9 mouse cellular contexts compared by ENCODE assay signal in the genomic region with DNA sequence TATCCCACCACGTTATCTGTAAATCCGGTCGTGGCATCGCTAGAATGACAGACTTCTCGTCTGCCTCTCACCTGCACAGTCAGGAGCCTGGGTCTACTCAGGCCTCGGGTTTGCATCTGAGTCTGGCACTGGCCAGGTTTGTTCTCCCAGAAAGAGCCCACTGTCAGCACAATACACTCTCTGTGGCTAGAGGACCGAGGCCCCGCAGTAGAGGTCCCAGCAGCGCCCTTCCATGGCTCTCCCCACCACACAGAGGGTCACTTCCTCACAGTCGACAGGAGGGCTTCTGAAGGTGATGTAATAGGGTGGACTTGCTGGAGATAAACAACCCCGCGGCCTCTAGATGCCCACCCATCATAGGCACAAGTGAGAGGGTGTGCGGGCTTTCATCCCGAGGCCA. TPM values are rescaled to one million over a fixed set of nuclear protein-coding genes. Genes with fewer than 3 reads are reported as not detected.
DNase-seq lines count a peak whose midpoint lies in the region; ATAC-seq and TF ChIP-seq lines count a peak whose summit lies in the region.
"Had no signal": no experiment of that assay in that cellular context is flagged by ENCODE, and none has a peak within 500 bp of the region (broad histone marks: within the 10 kb centered on the region; RNA-seq: fewer than 3 reads in every experiment).

No protein-coding gene starts in this region.

- H3K9me3 ChIP-seq in kidney, embryonic 16.5 days (ENCODE audit: low read length): no peaks in the 10 kb centered on the region
- no peaks in the 10 kb centered on the region for H3K9me3 ChIP-seq in embryonic facial prominence, embryonic 13.5 days
- H3K9me3 ChIP-seq in intestine, embryonic 15.5 days: no peaks in the 10 kb centered on the region
- no peaks in the 10 kb centered on the region for H3K9me3 ChIP-seq in midbrain, postnatal 0 days (ENCODE audit: low read length)

- peaks cover 8% of the 10 kb centered on the region for H3K4me1 ChIP-seq in kidney, embryonic 16.5 days (ENCODE audit: insufficient read depth, low read length)
- peaks cover 9% of the 10 kb centered on the region; the same call in 1 of the 2 replicates for H3K4me1 ChIP-seq in embryonic facial prominence, embryonic 13.5 days
- 0 out of 2 replicates have a peak, but pooled peaks cover 5% of the 10 kb centered on the region for H3K4me1 ChIP-seq in intestine, embryonic 15.5 days (replicated peaks)
- H3K4me1 ChIP-seq in midbrain, postnatal 0 days (ENCODE audit: insufficient read depth, low read length): no peaks in the 10 kb centered on the region

- no peak overlapping the region; the same call in 1 of the 2 replicates for H3K27ac ChIP-seq in kidney, embryonic 16.5 days (ENCODE audit: low read length)
- H3K27ac ChIP-seq in embryonic facial prominence, embryonic 13.5 days: no peak overlapping the region
- H3K27ac ChIP-seq in intestine, embryonic 15.5 days: no peak overlapping the region
- no peak overlapping the region for H3K27ac ChIP-seq in midbrain, postnatal 0 days (ENCODE audit: low read depth, low read length)
- H3K27ac ChIP-seq: macrophage had no signal

- 42% methylated on average over 14 of the region's 14 CpGs for WGBS in kidney, embryonic 16.5 days
- 45% methylated on average over 14 of the region's 14 CpGs for WGBS in embryonic facial prominence, embryonic 13.5 days
- 43% methylated on average over 14 of the region's 14 CpGs for WGBS in intestine, embryonic 15.5 days
- WGBS in midbrain, postnatal 0 days: 60% methylated on average over 14 of the region's 14 CpGs

- no peaks in the 10 kb centered on the region for H3K27me3 ChIP-seq in kidney, embryonic 16.5 days (ENCODE audit: insufficient read depth, low read length)
- H3K27me3 ChIP-seq in embryonic facial prominence, embryonic 13.5 days: no peaks in the 10 kb centered on the region
- no peaks in the 10 kb centered on the region for H3K27me3 ChIP-seq in intestine, embryonic 15.5 days (replicated peaks)
- H3K27me3 ChIP-seq in midbrain, postnatal 0 days (ENCODE audit: insufficient read depth, low read length): no peaks in the 10 kb centered on the region

- ATAC-seq in kidney, embryonic 16.5 days (ENCODE audit: low FRiP score, low TSS enrichment): peak; percentile 44; the same call in 1 of the 2 replicates
- ATAC-seq in embryonic facial prominence, embryonic 13.5 days (ENCODE audit: insufficient number of reproducible peaks, insufficient read depth, low FRiP score, low TSS enrichment, low read depth): no peak
- peak; percentile 37 for ATAC-seq in intestine, embryonic 15.5 days
- 0 out of 2 replicates have a peak, but pooled peaks have one; percentile 7 for ATAC-seq in midbrain, postnatal 0 days (ENCODE audit: low FRiP score)

- H3K4me3 ChIP-seq in kidney, embryonic 16.5 days (ENCODE audit: low read length): peak overlapping the region; percentile 19
- peak overlapping the region; percentile 17; the same call in 1 of the 2 replicates for H3K4me3 ChIP-seq in embryonic facial prominence, embryonic 13.5 days
- peak overlapping the region; percentile 18; the same call in 1 of the 2 replicates for H3K4me3 ChIP-seq in intestine, embryonic 15.5 days (replicated peaks)
- no peak overlapping the region for H3K4me3 ChIP-seq in midbrain, postnatal 0 days (ENCODE audit: low read depth, low read length)

- peak overlapping the region; percentile 36; the same call in 1 of the 2 replicates for H3K9ac ChIP-seq in kidney, embryonic 16.5 days (replicated peaks; ENCODE audit: low read length)
- H3K9ac ChIP-seq in embryonic facial prominence, embryonic 13.5 days: 0 out of 2 replicates have a peak overlapping the region, but pooled peaks have one; percentile 11
- H3K9ac ChIP-seq in intestine, embryonic 15.5 days: no peak overlapping the region
- H3K9ac ChIP-seq in midbrain, postnatal 0 days (replicated peaks; ENCODE audit: low read length, poor library complexity, severe bottlenecking): no peak overlapping the region

- H3K36me3 ChIP-seq in kidney, embryonic 16.5 days (ENCODE audit: insufficient read depth, low read length): no peaks in the 10 kb centered on the region
- no peaks in the 10 kb centered on the region for H3K36me3 ChIP-seq in embryonic facial prominence, embryonic 13.5 days
- H3K36me3 ChIP-seq in intestine, embryonic 15.5 days: no peaks in the 10 kb centered on the region
- H3K36me3 ChIP-seq in midbrain, postnatal 0 days (ENCODE audit: insufficient read depth, low read length): no peaks in the 10 kb centered on the region

- H3K4me2 ChIP-seq in kidney, embryonic 16.5 days (replicated peaks; ENCODE audit: low read depth, low read length): peak overlapping the region; percentile 46
- H3K4me2 ChIP-seq in embryonic facial prominence, embryonic 13.5 days: peak overlapping the region; percentile 47
- H3K4me2 ChIP-seq in intestine, embryonic 15.5 days (replicated peaks): peak overlapping the region; percentile 50
- 0 out of 2 replicates have a peak overlapping the region, but pooled peaks have one; percentile 9 for H3K4me2 ChIP-seq in midbrain, postnatal 0 days (ENCODE audit: low read depth, low read length, poor library complexity, severe bottlenecking)

- no peak for DNase-seq in kidney, postnatal 25 days
- no peak for DNase-seq in midbrain, postnatal 0 days (ENCODE audit: low spot score)
- no peak for DNase-seq in ovary, adult 18-20 months (ENCODE audit: low spot score)
- no peak for DNase-seq in layer of hippocampus, adult 8-10 months (ENCODE audit: low spot score in 2 of 2)
- no peak for DNase-seq in cerebellum, adult 11 months

- TF ChIP-seq CTCF in midbrain, postnatal 0 days (IDR thresholded peaks at IDR 0.05): no peak

RNA-seq across cellular contexts. Expression of a gene that starts 7.3 kb away (rescaled TPM):
- 115 and 124 TPM in 2 replicates for polyA plus RNA-seq in kidney, embryonic 16.5 days (2015; fragmentation: Nextera tagmentation; extraction: Ambion mirVana)
- 47.1 and 53.2 TPM in 2 replicates for polyA plus RNA-seq in embryonic facial prominence, embryonic 13.5 days (2015; fragmentation: Nextera tagmentation; extraction: Ambion mirVana)
- 102 and 112 TPM in 2 replicates for polyA plus RNA-seq in intestine, embryonic 15.5 days (2015; fragmentation: Nextera tagmentation; extraction: Ambion mirVana)
- 14.5 and 18.2 TPM in 2 replicates for total RNA-seq in midbrain, postnatal 0 days (2014; rRNA removed)
- polyA plus RNA-seq in midbrain, postnatal 0 days (2015; fragmentation: Nextera tagmentation; extraction: Ambion mirVana): 31.1 and 34.1 TPM in 2 replicates
- 10 to 100 TPM; 25.5 to 33.4 (median 30.7) TPM for total RNA-seq in layer of hippocampus, adult 8-10 months (2022)

RNA-seq across cellular contexts. Expression of a gene that starts 38.3 kb away (rescaled TPM):
- 25.2 and 27.9 TPM in 2 replicates for polyA plus RNA-seq in kidney, embryonic 16.5 days (2015; fragmentation: Nextera tagmentation; extraction: Ambion mirVana)
- 28.8 and 29.2 TPM in 2 replicates for polyA plus RNA-seq in embryonic facial prominence, embryonic 13.5 days (2015; fragmentation: Nextera tagmentation; extraction: Ambion mirVana)
- 15.8 and 16.5 TPM in 2 replicates for polyA plus RNA-seq in intestine, embryonic 15.5 days (2015; fragmentation: Nextera tagmentation; extraction: Ambion mirVana)
- 57.3 and 57.6 TPM in 2 replicates for total RNA-seq in midbrain, postnatal 0 days (2014; rRNA removed)
- 34.4 and 35.9 TPM in 2 replicates for polyA plus RNA-seq in midbrain, postnatal 0 days (2015; fragmentation: Nextera tagmentation; extraction: Ambion mirVana)
- 10 to 100 TPM in 1 of 4 experiments, 1 to 10 TPM in 3; 9.4 to 10.6 (median 9.7) TPM for total RNA-seq in layer of hippocampus, adult 8-10 months (2022)

RNA-seq across cellular contexts. Expression of a gene that starts 44.5 kb away (rescaled TPM):
- 39.9 and 43.0 TPM in 2 replicates for polyA plus RNA-seq in kidney, embryonic 16.5 days (2015; fragmentation: Nextera tagmentation; extraction: Ambion mirVana)
- 38.8 and 48.9 TPM in 2 replicates for polyA plus RNA-seq in embryonic facial prominence, embryonic 13.5 days (2015; fragmentation: Nextera tagmentation; extraction: Ambion mirVana)
- polyA plus RNA-seq in intestine, embryonic 15.5 days (2015; fragmentation: Nextera tagmentation; extraction: Ambion mirVana): 34.8 and 35.9 TPM in 2 replicates
- total RNA-seq in midbrain, postnatal 0 days (2014; rRNA removed): 12.0 and 17.2 TPM in 2 replicates
- 21.0 and 22.1 TPM in 2 replicates for polyA plus RNA-seq in midbrain, postnatal 0 days (2015; fragmentation: Nextera tagmentation; extraction: Ambion mirVana)
- 10 to 100 TPM in 3 of 4 experiments, 1 to 10 TPM in 1; 9.1 to 12.0 (median 11.4) TPM for total RNA-seq in layer of hippocampus, adult 8-10 months (2022)

Comparison
In these comparisons a context has a peak if more than half of its experiments do, and no peak if none do; other contexts are left out.
1. H3K9ac ChIP-seq: peak in kidney, embryonic 16.5 days (single experiment) and embryonic facial prominence, embryonic 13.5 days (single experiment); none in intestine, embryonic 15.5 days (single experiment) and midbrain, postnatal 0 days (single experiment).
2. Peak in every context shown above with its lines, with median percentiles within 50 percentile points of each other: H3K4me2 ChIP-seq.